Mouse (Mus musculus) CD4-positive, CD25-positive, alpha-beta regulatory T cell, adult 2 months (primary cell): ENCODE data around the gene Vtcn1.

Source experiments
- DNase-seq: peaks from one replicate; pipeline ENCODE4 v3.0.0-alpha.2; 2012; ENCODE audit warnings: low read depth, low spot score

Gene Vtcn1

GRCm38 (mm10) chr3:100856050-100856815 lies 31.0 kb downstream of the Vtcn1 start:
- DNase-seq = no peak

- no peak for DNase-seq
Measured at GRCm38 (mm10) chr3:100857139-100857538, 31.9 kb downstream of the Vtcn1 start.

- no peak for DNase-seq
Measured at GRCm38 (mm10) chr3:100858334-100859002, 33.2 kb downstream of the Vtcn1 start.

GRCm38 (mm10) chr3:100861307-100862303 lies 36.3 kb downstream of the Vtcn1 start:
- no peak for DNase-seq

- no peak for DNase-seq
Measured at GRCm38 (mm10) chr3:100866946-100867345, 41.7 kb downstream of the Vtcn1 start.

GRCm38 (mm10) chr3:100877057-100877456 lies 51.8 kb downstream of the Vtcn1 start:
- DNase-seq = no peak

GRCm38 (mm10) chr3:100881403-100881802 lies 56.1 kb downstream of the Vtcn1 start:
- DNase-seq = no peak

GRCm38 (mm10) chr3:100881843-100882634 lies 56.8 kb downstream of the Vtcn1 start:
- DNase-seq = no peak

GRCm38 (mm10) chr3:100889234-100889633 lies 64.0 kb downstream of the Vtcn1 start:
- DNase-seq = no peak

- no peak for DNase-seq
Measured at GRCm38 (mm10) chr3:100890406-100890805, 65.1 kb downstream of the Vtcn1 start.

GRCm38 (mm10) chr3:100892383-100893335 lies 67.4 kb downstream of the Vtcn1 start:
- DNase-seq = no peak

- DNase-seq = no peak
Measured at GRCm38 (mm10) chr3:100895500-100895899, 70.2 kb downstream of the Vtcn1 start.

GRCm38 (mm10) chr3:100906128-100906527 lies 80.9 kb downstream of the Vtcn1 start:
- no peak for DNase-seq

GRCm38 (mm10) chr3:100906916-100907315 lies 81.7 kb downstream of the Vtcn1 start:
- peak; percentile 40 for DNase-seq

- DNase-seq = no peak
Measured at GRCm38 (mm10) chr3:100908594-100908993, 83.3 kb downstream of the Vtcn1 start.

- no peak for DNase-seq
Measured at GRCm38 (mm10) chr3:100910621-100911020, 85.4 kb downstream of the Vtcn1 start.

- no peak for DNase-seq
Measured at GRCm38 (mm10) chr3:100911026-100911425, 85.8 kb downstream of the Vtcn1 start.

GRCm38 (mm10) chr3:100911498-100912213 lies 86.4 kb downstream of the Vtcn1 start:
- no peak for DNase-seq

- peak; percentile 81 for DNase-seq
Measured at GRCm38 (mm10) chr3:100916844-100917243, 91.6 kb downstream of the Vtcn1 start.
